Mouse (Mus musculus) kidney, embryonic 14.5 days (tissue): ENCODE data around the gene Serinc3. TPM values are rescaled to one million over a fixed set of nuclear protein-coding genes. Genes with fewer than 3 reads are reported as not detected.

Experiments used
- ATAC-seq: fragments of 200-750 bp; cut with Nextera tagmentation; 2 replicates; pipeline ENCODE4 v1.8.0; 2017; ENCODE audit warnings: moderate number of reproducible peaks, mild to moderate bottlenecking, moderate TSS enrichment, moderate library complexity; ENCODE audit not compliant: low FRiP score, low TSS enrichment
- H3K27ac ChIP-seq: fragments of 300-500 bp; sonication (generic); 2 replicates; pipeline ENCODE4 v1.5.1; 2014; ENCODE audit warnings: low read depth, mild to moderate bottlenecking, low read length, moderate library complexity, mixed read lengths
- H3K27me3 ChIP-seq: fragments of 300-500 bp; sonication (generic); 2 replicates; pipeline ENCODE4 v1.6.1; 2014; ENCODE audit warnings: mild to moderate bottlenecking, low read length; ENCODE audit not compliant: control insufficient read depth, insufficient read depth
- H3K36me3 ChIP-seq: fragments of 300-500 bp; sonication (generic); 2 replicates; pipeline ENCODE4 v1.6.1; 2014; ENCODE audit warnings: low read length, mixed read lengths; ENCODE audit not compliant: control insufficient read depth, insufficient read depth
- H3K4me1 ChIP-seq: fragments of 300-500 bp; sonication (generic); 2 replicates; pipeline ENCODE4 v1.6.1; 2014; ENCODE audit warnings: low read length, mixed read lengths; ENCODE audit not compliant: control insufficient read depth, insufficient read depth
- H3K4me2 ChIP-seq: fragments of 300-500 bp; sonication (generic); replicated peaks from 2 replicates; pipeline ENCODE4 v1.6.1; 2014; ENCODE audit warnings: low read depth, mild to moderate bottlenecking, low read length
- H3K4me3 ChIP-seq: fragments of 300-500 bp; sonication (generic); 2 replicates; pipeline ENCODE4 v1.5.1; 2014; ENCODE audit warnings: mild to moderate bottlenecking, low read length
- H3K9ac ChIP-seq: fragments of 300-500 bp; sonication (generic); 2 replicates; pipeline ENCODE4 v1.6.1; 2014; ENCODE audit warnings: low read depth, mild to moderate bottlenecking, low read length, moderate library complexity
- H3K9me3 ChIP-seq: fragments of 300-500 bp; sonication (generic); 2 replicates; pipeline ENCODE4 v1.6.1; 2016; ENCODE audit warnings: low read length; ENCODE audit not compliant: control insufficient read depth
- WGBS: fragments of 180-500 bp; shearing (Covaris S2); extraction: QIAGEN DNeasy Blood & Tissue Kit; methylation state at CpG from one replicate; pipeline ENCODE4 v1.1.7; 2014; 5-methylcytosine and 5-hydroxymethylcytosine counted together
- polyA plus RNA-seq: library from polyadenylated mRNA; unstranded; fragments of >200 nt; fragmentation: Nextera tagmentation; extraction: Ambion mirVana; gene quantifications from 2 replicates; pipeline ENCODE4 v1.2.1, GENCODE M21; 2014

Gene Serinc3
- polyA plus RNA-seq, 1 experiment from 2014 or later, result 43.0 TPM

DNA sequence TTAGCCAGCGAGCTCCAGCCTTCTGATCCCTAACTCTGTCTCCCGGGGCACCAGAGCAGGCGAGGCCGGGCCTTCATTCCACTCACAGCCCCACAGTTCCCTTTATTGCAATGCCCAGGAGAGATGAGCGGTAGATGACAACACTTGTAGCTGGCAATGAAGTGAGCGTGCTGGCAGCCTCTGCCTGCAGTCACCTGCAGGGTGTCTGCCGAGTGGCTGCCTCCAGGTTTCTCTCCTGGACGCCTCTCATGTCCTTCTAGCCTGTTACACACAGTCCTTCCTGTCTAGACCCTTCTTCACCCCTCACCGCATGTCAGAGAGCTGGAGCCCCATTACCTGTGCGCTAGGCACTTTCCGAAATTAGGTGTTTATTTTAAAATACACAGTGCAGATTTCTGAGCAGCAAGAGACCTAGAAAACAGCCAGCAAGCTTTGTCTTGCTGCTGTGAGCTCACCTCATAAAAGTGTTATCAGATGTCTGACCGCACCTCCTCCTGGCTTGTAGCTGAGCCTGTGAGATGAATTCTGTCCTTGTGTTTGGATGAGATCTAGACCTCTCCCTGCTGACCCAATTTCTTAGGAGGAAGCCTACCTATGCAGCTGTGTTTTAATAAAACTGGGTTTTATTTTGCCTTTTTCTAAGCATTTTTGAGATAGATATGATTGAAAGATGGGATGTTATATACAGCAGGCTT lies 35.5 kb downstream of the Serinc3 start:
- ATAC-seq, result no peak
- Histone ChIP-seq H3K9me3 (no peaks in the 10 kb centered on the region), H3K9ac (no peak overlapping the region), H3K27ac (no peak overlapping the region), H3K36me3 (peaks cover 39% of the 10 kb centered on the region), H3K4me2 (no peak overlapping the region), H3K27me3 (no peaks in the 10 kb centered on the region), H3K4me3 (no peak overlapping the region), H3K4me1 (no peaks in the 10 kb centered on the region)
- 88% methylated on average over 12 of the region's 12 CpGs for WGBS

DNA sequence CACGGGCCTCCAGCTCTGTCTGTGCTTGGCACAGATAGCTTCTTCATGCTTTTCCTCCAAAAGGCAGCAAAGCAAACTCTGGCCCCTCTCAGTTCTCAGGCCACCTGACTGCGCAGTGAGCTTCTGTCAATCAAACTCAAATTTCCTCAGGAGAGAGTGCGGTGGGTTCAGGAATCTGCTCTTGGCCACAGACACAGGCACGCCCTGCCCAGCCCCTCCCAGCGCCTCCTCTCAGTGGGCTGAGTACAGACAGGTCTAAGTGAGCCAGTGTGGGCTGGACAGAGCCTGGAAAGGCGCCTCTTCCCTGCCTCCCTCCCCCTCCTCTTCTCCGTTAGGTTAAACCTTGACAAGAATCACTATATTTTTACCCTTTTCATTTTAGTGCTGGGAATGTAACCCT lies 36.9 kb downstream of the Serinc3 start:
- H3K27me3 ChIP-seq, result no peaks in the 10 kb centered on the region
- ATAC-seq, result no peak
- no peak overlapping the region for H3K4me2 ChIP-seq
- WGBS, result 84% methylated on average over 7 of the region's 7 CpGs
- peaks cover 26% of the 10 kb centered on the region for H3K36me3 ChIP-seq
- H3K9me3 ChIP-seq, result no peaks in the 10 kb centered on the region
- H3K27ac ChIP-seq, result no peak overlapping the region
- no peak overlapping the region for H3K9ac ChIP-seq
- H3K4me1 ChIP-seq, result peaks cover 2% of the 10 kb centered on the region; the same call in 1 of the 2 replicates
- no peak overlapping the region for H3K4me3 ChIP-seq

DNA sequence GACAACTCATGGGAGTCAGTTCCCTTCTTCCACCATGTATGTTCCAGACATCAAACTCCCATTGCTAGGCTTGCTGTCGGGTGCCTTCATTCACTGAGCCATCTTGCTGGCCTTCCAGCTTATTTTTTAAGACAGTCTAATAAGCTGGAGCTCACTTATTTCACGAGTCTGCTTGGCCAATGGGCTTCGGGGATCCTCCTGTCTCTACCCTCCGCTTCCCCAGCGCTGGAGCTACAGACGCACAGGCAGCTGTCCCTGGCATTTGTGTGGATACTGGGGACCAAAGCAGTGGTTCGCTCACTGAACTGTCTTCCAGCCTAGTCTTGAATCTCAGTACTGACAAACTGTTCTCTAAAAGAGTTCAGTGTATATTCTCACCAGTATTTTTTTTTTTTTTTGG lies 38.8 kb downstream of the Serinc3 start:
- Histone ChIP-seq H3K9ac (no peak overlapping the region), H3K9me3 (no peaks in the 10 kb centered on the region), H3K27ac (no peak overlapping the region), H3K4me3 (no peak overlapping the region), H3K4me2 (no peak overlapping the region), H3K36me3 (peaks cover 12% of the 10 kb centered on the region), H3K4me1 (peaks cover 5% of the 10 kb centered on the region; the same call in 1 of the 2 replicates), H3K27me3 (no peaks in the 10 kb centered on the region)
- ATAC-seq, result no peak
- WGBS, result 88% methylated on average over 7 of the region's 7 CpGs

DNA sequence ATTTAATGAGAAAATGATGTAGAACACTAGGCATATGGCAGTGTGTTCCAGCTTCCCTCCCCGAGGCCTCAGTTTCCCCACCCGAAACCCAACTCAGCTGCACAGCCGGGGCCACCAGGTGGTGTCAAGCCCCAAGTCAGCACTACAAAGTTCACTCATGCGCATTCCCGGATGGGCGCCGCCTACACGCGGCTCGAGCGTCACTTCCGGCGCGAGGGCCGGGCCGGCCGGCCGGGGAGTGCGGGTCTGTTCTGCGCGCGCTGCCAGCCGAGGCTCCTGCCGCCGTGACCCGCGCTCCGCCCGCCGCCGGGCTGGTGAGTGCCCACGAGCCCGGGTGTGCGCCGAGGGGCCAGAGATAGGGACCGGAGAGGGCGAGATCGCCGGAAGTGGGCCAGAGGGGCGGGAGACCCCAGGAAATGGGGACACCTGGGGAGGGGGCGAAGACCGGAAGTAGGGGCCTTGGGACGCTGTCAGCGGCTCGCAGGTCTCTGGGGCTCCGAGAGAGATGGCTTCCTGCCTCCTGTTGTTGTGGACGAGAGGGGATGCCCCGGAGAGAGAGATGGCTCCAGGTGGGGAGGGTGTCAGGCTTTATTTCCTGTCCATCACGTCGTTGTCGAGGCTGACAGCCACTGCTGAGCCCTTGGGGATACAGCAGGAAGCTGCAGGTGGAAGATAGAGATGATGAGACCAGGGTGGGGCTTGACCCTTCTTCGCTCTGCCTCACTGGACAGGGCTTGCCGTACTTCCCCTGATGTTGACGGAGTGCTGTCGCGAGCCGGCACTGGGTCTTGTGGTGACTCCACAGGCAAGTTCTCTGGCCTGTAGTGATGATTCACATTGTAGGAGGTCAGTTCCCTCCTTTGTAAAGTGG lies 42.6 kb downstream of the Serinc3 start, which contains the start of gene Ttpal:
TSS of gene Ttpal (plus strand) at position 214 of the 871 bp plus-strand sequence.
- Histone ChIP-seq H3K36me3 (no peaks in the 10 kb centered on the region), H3K27me3 (no peaks in the 10 kb centered on the region), H3K27ac (peak within 1 kb of the TSS; percentile 77; the same call in 1 of the 2 replicates), H3K4me1 (peaks cover 5% of the 10 kb centered on the region; the same call in 1 of the 2 replicates), H3K4me2 (peak within 1 kb of the TSS; percentile 72), H3K9me3 (no peaks in the 10 kb centered on the region), H3K4me3 (peak within 1 kb of the TSS; percentile 77), H3K9ac (peak within 1 kb of the TSS; percentile 88)
- peak; percentile 93 for ATAC-seq
- WGBS, result under 1% methylated on average over 56 of the region's 57 CpGs

DNA sequence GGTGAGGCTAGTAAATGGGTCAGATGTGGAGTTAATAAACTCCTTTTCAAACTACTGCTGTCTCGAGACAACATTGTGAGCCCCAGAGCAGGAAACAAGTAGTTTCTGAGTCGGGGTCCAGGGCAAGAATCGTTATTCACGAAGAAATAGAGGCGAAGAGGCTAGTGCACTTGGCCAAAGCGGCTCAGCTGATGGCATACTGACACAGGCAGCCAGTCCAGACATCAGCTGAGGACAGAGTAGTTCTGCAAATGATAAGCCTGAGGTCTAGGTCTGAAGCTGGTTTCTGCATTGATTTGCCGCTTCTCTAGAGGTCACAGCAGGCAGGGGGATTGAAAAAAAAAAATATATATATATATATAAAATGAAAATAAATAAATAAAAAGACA lies 43.2 kb downstream of the Serinc3 start:
- 69% methylated on average over 7 of the region's 7 CpGs for WGBS
- peaks cover 5% of the 10 kb centered on the region; the same call in 1 of the 2 replicates for H3K4me1 ChIP-seq
- peak overlapping the region; percentile 72 for H3K4me2 ChIP-seq
- H3K9me3 ChIP-seq, result no peaks in the 10 kb centered on the region
- H3K36me3 ChIP-seq, result no peaks in the 10 kb centered on the region
- no peaks in the 10 kb centered on the region for H3K27me3 ChIP-seq
- peak overlapping the region; percentile 77; the same call in 1 of the 2 replicates for H3K4me3 ChIP-seq
- no peak overlapping the region for H3K9ac ChIP-seq
- no peak overlapping the region for H3K27ac ChIP-seq
- no peak for ATAC-seq

DNA sequence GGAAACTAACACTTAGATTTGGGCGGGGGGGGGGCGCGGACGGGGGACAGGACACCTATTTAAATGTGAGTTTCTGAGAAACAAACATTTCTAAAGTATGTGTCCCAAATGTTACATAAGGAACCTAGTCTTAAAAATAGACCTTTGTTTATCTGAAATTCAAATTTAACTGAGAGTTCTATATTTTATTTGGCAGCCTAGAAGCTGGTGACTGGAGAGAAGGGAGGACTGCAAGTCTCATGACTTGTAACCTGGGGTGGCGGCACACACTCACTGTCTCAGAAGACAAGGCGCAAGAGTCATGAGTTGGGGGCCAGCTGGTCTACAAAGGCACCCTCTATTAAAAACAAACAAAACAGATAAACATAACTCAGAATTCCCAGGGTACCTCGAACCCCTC lies 43.9 kb downstream of the Serinc3 start:
- Histone ChIP-seq H3K4me2 (no peak overlapping the region), H3K27me3 (no peaks in the 10 kb centered on the region), H3K27ac (no peak overlapping the region), H3K9me3 (no peaks in the 10 kb centered on the region), H3K4me1 (peaks cover 5% of the 10 kb centered on the region; the same call in 1 of the 2 replicates), H3K9ac (no peak overlapping the region), H3K36me3 (no peaks in the 10 kb centered on the region), H3K4me3 (no peak overlapping the region)
- no peak for ATAC-seq
- 93% methylated on average over 7 of the region's 7 CpGs for WGBS

DNA sequence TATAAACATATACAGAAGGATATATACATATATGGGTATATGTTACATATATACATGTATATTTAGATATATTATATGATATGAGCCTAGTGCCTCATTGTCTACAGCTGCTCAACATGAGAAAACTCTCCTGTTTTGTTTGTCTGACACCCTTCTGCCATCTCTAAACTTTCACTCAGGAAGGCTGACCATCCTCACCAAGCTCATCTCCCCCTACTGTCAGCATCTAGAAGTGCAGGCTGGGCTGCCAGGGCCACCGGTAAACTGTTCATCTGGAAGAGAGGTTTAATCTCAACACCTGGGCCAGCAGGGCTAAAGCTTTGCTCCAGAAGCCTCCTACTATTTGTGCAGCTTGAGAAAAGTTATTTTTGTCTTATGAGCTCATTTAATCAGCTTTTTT lies 45.7 kb downstream of the Serinc3 start:
- Histone ChIP-seq H3K4me2 (no peak overlapping the region), H3K27ac (no peak overlapping the region), H3K9me3 (no peaks in the 10 kb centered on the region), H3K27me3 (no peaks in the 10 kb centered on the region), H3K4me3 (no peak overlapping the region), H3K9ac (no peak overlapping the region), H3K4me1 (peaks cover 9% of the 10 kb centered on the region; the same call in 1 of the 2 replicates), H3K36me3 (no peaks in the 10 kb centered on the region)
- ATAC-seq, result no peak
- 0% methylated on average over 1 of the region's 1 CpGs for WGBS

DNA sequence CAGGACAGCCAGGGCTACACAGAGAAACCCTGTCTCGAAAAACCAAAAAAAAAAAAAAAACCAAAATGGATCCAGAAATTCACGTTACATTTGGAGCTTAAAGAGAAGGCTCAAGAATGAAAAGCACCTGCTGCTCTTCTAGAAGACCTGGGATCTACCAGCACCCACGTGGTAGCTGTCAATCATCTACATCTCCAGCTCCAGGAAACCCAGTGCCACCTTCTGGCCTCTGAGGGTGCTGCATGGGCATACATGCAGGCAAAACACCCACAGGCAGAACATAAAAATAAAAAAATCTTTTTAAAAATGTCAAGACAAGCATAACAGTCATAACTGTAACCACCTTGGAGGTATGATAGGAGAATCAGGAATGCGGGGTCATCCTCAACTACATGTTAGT lies 47.3 kb downstream of the Serinc3 start:
- Histone ChIP-seq H3K4me1 (peaks cover 4% of the 10 kb centered on the region; the same call in 1 of the 2 replicates), H3K4me2 (no peak overlapping the region), H3K9ac (no peak overlapping the region), H3K9me3 (no peaks in the 10 kb centered on the region), H3K36me3 (no peaks in the 10 kb centered on the region), H3K27me3 (no peaks in the 10 kb centered on the region), H3K4me3 (no peak overlapping the region), H3K27ac (no peak overlapping the region)
- WGBS, result 53% methylated on average over 4 of the region's 4 CpGs
- no peak for ATAC-seq

DNA sequence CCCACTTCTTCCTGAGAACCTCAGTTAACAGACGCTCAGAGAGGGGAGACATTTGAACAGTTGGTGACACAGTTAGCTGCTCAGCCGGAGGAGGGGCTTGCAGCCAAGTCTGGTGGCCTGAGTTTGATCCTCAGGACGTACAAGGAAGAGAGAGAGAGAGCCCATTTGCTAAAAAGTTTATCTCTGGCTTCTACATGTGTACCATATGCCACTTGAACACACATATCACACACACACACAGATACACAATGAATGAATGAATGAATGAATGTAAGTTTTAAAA lies 48.1 kb downstream of the Serinc3 start:
- no peak overlapping the region for H3K9ac ChIP-seq
- no peaks in the 10 kb centered on the region for H3K36me3 ChIP-seq
- H3K4me2 ChIP-seq, result no peak overlapping the region
- H3K27ac ChIP-seq, result no peak overlapping the region
- 66% methylated on average over 3 of the region's 3 CpGs for WGBS
- ATAC-seq, result no peak
- no peaks in the 10 kb centered on the region for H3K27me3 ChIP-seq
- no peak overlapping the region for H3K4me3 ChIP-seq
- H3K9me3 ChIP-seq, result no peaks in the 10 kb centered on the region
- H3K4me1 ChIP-seq, result 0 out of 2 replicates have a peak, but pooled peaks cover 4% of the 10 kb centered on the region
